Mouse (Mus musculus) midbrain, embryonic 13.5 days (tissue): ENCODE data around the gene Cd44. TPM values are rescaled to one million over a fixed set of nuclear protein-coding genes. Genes with fewer than 3 reads are reported as not detected.

ENCODE experiments used
- ATAC-seq: fragments of 200-750 bp; cut with Nextera tagmentation; 2 replicates; pipeline ENCODE4 v1.8.0; 2017; ENCODE audit warnings: mild to moderate bottlenecking, moderate TSS enrichment, moderate library complexity
- H3K27ac ChIP-seq: fragments of 300-500 bp; sonication (generic); 2 replicates; pipeline ENCODE4 v1.5.1; 2015; ENCODE audit warnings: inconsistent platforms, mild to moderate bottlenecking, moderate library complexity
- H3K27me3 ChIP-seq: fragments of 300-500 bp; sonication (generic); 2 replicates; pipeline ENCODE4 v1.6.1; 2015; ENCODE audit warnings: mild to moderate bottlenecking, inconsistent platforms
- H3K36me3 ChIP-seq: fragments of 300-500 bp; sonication (generic); 2 replicates; pipeline ENCODE4 v1.6.1; 2015; ENCODE audit warnings: mild to moderate bottlenecking, inconsistent platforms
- H3K4me1 ChIP-seq: fragments of 300-500 bp; sonication (generic); replicated peaks from 2 replicates; pipeline ENCODE4 v1.6.1; 2015; ENCODE audit warnings: inconsistent platforms
- H3K4me2 ChIP-seq: fragments of 300-500 bp; sonication (generic); replicated peaks from 2 replicates; pipeline ENCODE4 v1.6.1; 2015; ENCODE audit warnings: moderate library complexity, mild to moderate bottlenecking, inconsistent platforms
- H3K4me3 ChIP-seq: fragments of 300-500 bp; sonication (generic); replicated peaks from 2 replicates; pipeline ENCODE4 v1.5.1; 2015; ENCODE audit warnings: mild to moderate bottlenecking, inconsistent platforms
- H3K9ac ChIP-seq: fragments of 300-500 bp; sonication (generic); replicated peaks from 2 replicates; pipeline ENCODE4 v1.6.1; 2015; ENCODE audit warnings: mild to moderate bottlenecking, inconsistent platforms
- H3K9me3 ChIP-seq: fragments of 300-500 bp; sonication (generic); 2 replicates; pipeline ENCODE4 v1.6.1; 2016; ENCODE audit warnings: mild to moderate bottlenecking, inconsistent platforms
- WGBS: fragments of 180-500 bp; shearing (Covaris S2); methylation state at CpG from one replicate; pipeline ENCODE4 v1.1.7; 2015; 5-methylcytosine and 5-hydroxymethylcytosine counted together
- polyA plus RNA-seq: library from polyadenylated mRNA; unstranded; fragments of >200 nt; fragmentation: Nextera tagmentation; extraction: Ambion mirVana; gene quantifications from 2 replicates; pipeline ENCODE4 v1.2.1, GENCODE M21; 2015

The Cd44 gene
- polyA plus RNA-seq, 1 experiment from 2014 or later: 1.5 TPM

- no peak overlapping the region for H3K9ac ChIP-seq
- no peaks in the 10 kb centered on the region for H3K27me3 ChIP-seq
- ATAC-seq: no peak
- H3K4me2 ChIP-seq: no peak overlapping the region
- no peak overlapping the region for H3K27ac ChIP-seq
- WGBS: 80% methylated on average over 3 of the region's 3 CpGs
- no peak overlapping the region for H3K4me3 ChIP-seq
- H3K36me3 ChIP-seq: no peaks in the 10 kb centered on the region
- H3K9me3 ChIP-seq: no peaks in the 10 kb centered on the region
- H3K4me1 ChIP-seq: no peaks in the 10 kb centered on the region
These were observed 11.0 kb upstream of the Cd44 start for GRCm38 (mm10) chr2:102912469-102912868.

DNA sequence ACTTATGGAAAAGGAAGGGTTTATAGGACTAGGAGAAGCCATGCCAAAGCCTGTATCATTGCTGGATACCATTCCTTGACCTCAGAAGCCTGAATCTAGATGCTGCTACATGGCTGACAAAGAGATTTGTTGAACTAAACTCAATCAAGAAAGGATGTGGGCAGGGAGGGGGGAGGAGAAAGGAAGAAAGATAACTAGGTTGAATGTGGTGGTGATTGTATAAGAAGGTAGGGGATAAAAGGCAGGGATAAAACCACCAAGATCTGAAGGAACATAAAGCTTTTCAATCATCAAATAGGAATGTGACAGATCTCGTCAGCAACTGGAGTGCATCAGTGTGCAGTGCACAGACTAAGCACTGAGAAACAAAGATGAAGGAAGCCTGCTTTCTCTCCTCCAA is 7.9 kb upstream of the Cd44 start:
- Histone ChIP-seq H3K36me3 (no peaks in the 10 kb centered on the region), H3K27me3 (no peaks in the 10 kb centered on the region), H3K9ac (no peak overlapping the region), H3K4me1 (no peaks in the 10 kb centered on the region), H3K4me3 (no peak overlapping the region), H3K27ac (no peak overlapping the region), H3K4me2 (no peak overlapping the region), H3K9me3 (no peaks in the 10 kb centered on the region)
- no peak for ATAC-seq
- WGBS: 63% methylated on average over 1 of the region's 1 CpGs

DNA sequence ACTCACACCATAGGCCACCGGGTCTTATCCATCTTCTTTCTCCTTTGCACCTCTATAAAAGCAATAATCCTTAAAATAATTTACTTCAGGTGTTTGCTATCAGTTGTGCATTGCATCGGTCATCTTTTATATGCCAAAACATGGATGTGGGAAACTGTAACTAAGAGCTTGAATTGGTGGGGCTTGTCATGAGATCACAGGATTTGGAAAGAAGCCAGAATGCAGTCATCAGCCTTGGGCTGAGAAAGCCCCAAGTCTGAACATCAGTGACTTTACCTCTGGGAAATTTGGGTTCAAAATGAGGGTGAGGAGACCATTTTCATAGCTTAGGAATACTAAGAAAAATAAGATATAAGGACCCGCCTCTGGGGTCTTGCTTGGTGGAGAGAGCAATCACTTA is 4.1 kb upstream of the Cd44 start:
- H3K4me3 ChIP-seq: no peak overlapping the region
- 80% methylated on average over 3 of the region's 3 CpGs for WGBS
- no peak overlapping the region for H3K27ac ChIP-seq
- H3K36me3 ChIP-seq: no peaks in the 10 kb centered on the region
- H3K27me3 ChIP-seq: peaks cover 11% of the 10 kb centered on the region
- H3K9ac ChIP-seq: no peak overlapping the region
- no peak for ATAC-seq
- H3K4me1 ChIP-seq: peaks cover 11% of the 10 kb centered on the region
- H3K4me2 ChIP-seq: no peak overlapping the region
- H3K9me3 ChIP-seq: no peaks in the 10 kb centered on the region

DNA sequence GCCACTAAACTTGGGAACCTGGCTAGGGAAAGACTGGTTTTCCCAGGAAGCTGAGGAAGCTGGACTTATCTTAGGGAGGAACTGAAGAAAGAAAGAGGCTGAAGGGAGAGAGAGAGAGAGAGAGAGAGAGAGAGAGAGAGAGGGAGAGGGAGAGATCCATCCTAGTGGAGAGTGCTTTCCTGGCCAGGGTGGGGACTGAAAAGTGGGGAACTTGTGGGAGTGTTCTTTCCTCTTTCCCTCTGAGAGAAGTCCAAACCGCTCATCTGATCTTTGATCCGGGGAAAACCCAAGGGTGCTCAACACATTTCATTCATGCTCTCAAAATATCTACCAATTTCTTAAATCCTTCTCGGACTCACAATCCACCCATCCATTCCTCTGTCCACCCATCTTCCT is 361 bp upstream of the Cd44 start:
- H3K4me1 ChIP-seq: peaks cover 11% of the 10 kb centered on the region
- WGBS: 20% methylated on average over 3 of the region's 3 CpGs
- peak overlapping the region; percentile 34 for H3K4me3 ChIP-seq
- no peaks in the 10 kb centered on the region for H3K9me3 ChIP-seq
- ATAC-seq: no peak
- no peak overlapping the region for H3K9ac ChIP-seq
- no peak overlapping the region for H3K27ac ChIP-seq
- peak overlapping the region; percentile 59 for H3K4me2 ChIP-seq
- peaks cover 15% of the 10 kb centered on the region for H3K27me3 ChIP-seq
- no peaks in the 10 kb centered on the region for H3K36me3 ChIP-seq

DNA sequence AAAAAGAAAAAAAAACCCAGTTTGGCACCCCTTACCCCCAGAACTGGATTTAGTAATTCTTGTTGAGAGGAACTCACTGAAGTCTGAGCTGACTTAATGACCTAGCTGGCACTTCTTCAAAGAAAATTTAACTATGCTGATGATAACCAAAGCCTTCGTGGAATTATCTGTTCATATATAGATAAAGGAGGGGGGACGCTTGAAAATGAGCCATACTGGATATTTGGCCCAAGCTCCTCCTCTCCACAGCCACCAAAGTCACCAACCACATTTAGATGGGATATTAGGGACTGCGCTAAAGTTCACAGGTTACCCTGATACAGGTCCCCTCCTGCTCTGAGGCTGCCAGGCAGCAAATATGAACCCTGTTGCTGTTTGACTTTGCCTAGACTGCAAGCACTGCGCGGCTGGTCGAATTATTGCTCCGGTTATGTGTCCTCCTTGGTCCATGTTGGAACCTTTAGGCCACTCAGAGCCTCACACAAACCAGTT is 1.2 kb downstream of the Cd44 start:
- Histone ChIP-seq H3K4me2 (no peak overlapping the region), H3K4me1 (peaks cover 11% of the 10 kb centered on the region)

DNA sequence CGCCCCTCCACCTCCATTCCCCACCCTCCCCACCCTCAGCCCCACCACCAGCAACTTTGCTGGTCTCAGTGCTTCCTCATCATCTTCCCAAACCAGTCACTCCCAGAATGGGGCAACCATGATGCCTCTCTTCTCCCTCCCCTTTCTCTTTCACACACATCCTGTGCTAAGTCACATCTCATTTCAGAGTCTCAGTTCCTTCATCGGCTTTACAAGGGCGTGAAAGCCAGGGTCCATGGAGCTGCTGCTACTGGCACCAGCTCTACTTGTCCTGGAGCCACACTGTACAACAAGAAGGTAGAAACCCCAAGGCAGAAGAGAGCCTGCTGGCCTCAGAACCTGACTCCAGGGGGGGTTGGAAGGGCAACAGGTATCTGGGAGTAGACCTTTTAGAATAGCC is 2.2 kb downstream of the Cd44 start:
- ATAC-seq: no peak
- Histone ChIP-seq H3K27ac (no peak overlapping the region), H3K4me3 (no peak overlapping the region), H3K27me3 (peaks cover 15% of the 10 kb centered on the region), H3K9me3 (no peaks in the 10 kb centered on the region), H3K36me3 (no peaks in the 10 kb centered on the region), H3K4me2 (no peak overlapping the region), H3K9ac (no peak overlapping the region), H3K4me1 (peaks cover 11% of the 10 kb centered on the region)
- 77% methylated on average over 3 of the region's 3 CpGs for WGBS

More for the DNA sequence above, 1.2 kb downstream of the Cd44 start:
- peaks cover 15% of the 10 kb centered on the region for H3K27me3 ChIP-seq
- H3K4me3 ChIP-seq: no peak overlapping the region
- no peak overlapping the region for H3K27ac ChIP-seq
- WGBS: 62% methylated on average over 7 of the region's 7 CpGs
- H3K9me3 ChIP-seq: no peaks in the 10 kb centered on the region
- no peaks in the 10 kb centered on the region for H3K36me3 ChIP-seq
- no peak for ATAC-seq
- no peak overlapping the region for H3K9ac ChIP-seq

DNA sequence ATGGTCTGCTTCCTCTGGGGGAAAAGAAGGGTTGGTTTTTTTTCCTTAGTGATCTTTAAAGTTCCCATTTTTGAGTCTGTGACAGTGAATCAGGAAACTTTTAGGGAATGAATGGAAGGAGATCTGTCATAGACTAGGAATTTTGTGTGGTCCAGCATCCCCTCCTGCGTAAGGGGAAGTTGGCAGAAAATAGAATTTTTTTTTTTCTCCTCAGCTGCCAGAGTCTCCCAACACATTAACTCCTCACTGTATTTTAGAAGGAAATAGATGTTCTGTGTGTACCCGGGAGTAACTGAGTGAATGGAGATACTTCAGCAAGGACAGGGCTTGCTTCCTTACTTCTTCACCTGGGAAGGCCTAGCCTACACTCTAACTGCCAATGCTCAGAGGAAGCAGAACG is 2.9 kb downstream of the Cd44 start:
- Histone ChIP-seq H3K4me2 (no peak overlapping the region), H3K27me3 (peaks cover 15% of the 10 kb centered on the region), H3K27ac (no peak overlapping the region), H3K4me1 (peaks cover 11% of the 10 kb centered on the region), H3K4me3 (no peak overlapping the region), H3K9ac (no peak overlapping the region), H3K9me3 (no peaks in the 10 kb centered on the region), H3K36me3 (no peaks in the 10 kb centered on the region)
- ATAC-seq: no peak
- 89% methylated on average over 3 of the region's 3 CpGs for WGBS

- no peak overlapping the region for H3K4me3 ChIP-seq
- H3K27me3 ChIP-seq: peaks cover 9% of the 10 kb centered on the region
- H3K36me3 ChIP-seq: no peaks in the 10 kb centered on the region
- H3K4me1 ChIP-seq: peaks cover 5% of the 10 kb centered on the region
- no peak overlapping the region for H3K27ac ChIP-seq
- no peaks in the 10 kb centered on the region for H3K9me3 ChIP-seq
- no peak overlapping the region for H3K9ac ChIP-seq
- no peak overlapping the region for H3K4me2 ChIP-seq
- ATAC-seq: no peak
- 91% methylated on average over 8 of the region's 8 CpGs for WGBS
These were observed 5.3 kb downstream of the Cd44 start for GRCm38 (mm10) chr2:102896154-102896553.

- no peak for ATAC-seq
- Histone ChIP-seq H3K27me3 (no peaks in the 10 kb centered on the region; the same call in 1 of the 2 replicates), H3K4me2 (no peak overlapping the region), H3K36me3 (no peaks in the 10 kb centered on the region), H3K9me3 (no peaks in the 10 kb centered on the region), H3K9ac (no peak overlapping the region), H3K4me1 (no peaks in the 10 kb centered on the region), H3K27ac (no peak overlapping the region), H3K4me3 (no peak overlapping the region)
- WGBS: 94% methylated on average over 1 of the region's 1 CpGs
These were observed 6.3 kb downstream of the Cd44 start for GRCm38 (mm10) chr2:102895197-102895596.

DNA sequence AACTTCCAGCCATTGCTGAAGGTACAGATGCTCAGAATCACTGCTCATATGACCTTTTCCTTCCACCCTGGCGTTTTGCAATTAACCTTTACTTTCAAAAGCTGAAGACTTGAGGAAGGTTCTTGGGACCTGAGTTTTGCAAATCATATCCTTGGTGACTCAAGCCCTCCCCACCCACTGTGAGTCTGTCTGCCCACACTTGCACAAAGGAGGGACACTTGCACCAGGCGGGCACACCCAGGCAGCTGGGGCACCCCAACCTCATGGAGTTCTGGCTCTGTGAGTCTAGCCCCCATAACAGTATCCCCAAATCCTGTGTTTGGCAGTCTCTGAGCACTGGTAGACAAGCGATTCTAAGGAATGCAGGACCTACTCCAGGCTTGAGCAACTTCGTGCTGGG is 6.7 kb downstream of the Cd44 start:
- Histone ChIP-seq H3K36me3 (no peaks in the 10 kb centered on the region), H3K9ac (no peak overlapping the region), H3K4me1 (no peaks in the 10 kb centered on the region), H3K27ac (no peak overlapping the region), H3K4me3 (no peak overlapping the region), H3K9me3 (no peaks in the 10 kb centered on the region), H3K4me2 (no peak overlapping the region), H3K27me3 (no peaks in the 10 kb centered on the region; the same call in 1 of the 2 replicates)
- 80% methylated on average over 4 of the region's 4 CpGs for WGBS
- no peak for ATAC-seq

- WGBS: 32% methylated on average over 3 of the region's 3 CpGs
- no peak for ATAC-seq
- H3K4me2 ChIP-seq: no peak overlapping the region
- H3K36me3 ChIP-seq: no peaks in the 10 kb centered on the region
- H3K27me3 ChIP-seq: no peaks in the 10 kb centered on the region
- no peaks in the 10 kb centered on the region for H3K4me1 ChIP-seq
- no peaks in the 10 kb centered on the region for H3K9me3 ChIP-seq
- no peak overlapping the region for H3K27ac ChIP-seq
- no peak overlapping the region for H3K4me3 ChIP-seq
- no peak overlapping the region for H3K9ac ChIP-seq
These were observed 12.7 kb downstream of the Cd44 start for GRCm38 (mm10) chr2:102888688-102889225.

GRCm38 (mm10) chr2:102887137-102887536 is 14.3 kb downstream of the Cd44 start:
- 96% methylated on average over 1 of the region's 1 CpGs for WGBS
- ATAC-seq: no peak
- no peak overlapping the region for H3K9ac ChIP-seq

DNA sequence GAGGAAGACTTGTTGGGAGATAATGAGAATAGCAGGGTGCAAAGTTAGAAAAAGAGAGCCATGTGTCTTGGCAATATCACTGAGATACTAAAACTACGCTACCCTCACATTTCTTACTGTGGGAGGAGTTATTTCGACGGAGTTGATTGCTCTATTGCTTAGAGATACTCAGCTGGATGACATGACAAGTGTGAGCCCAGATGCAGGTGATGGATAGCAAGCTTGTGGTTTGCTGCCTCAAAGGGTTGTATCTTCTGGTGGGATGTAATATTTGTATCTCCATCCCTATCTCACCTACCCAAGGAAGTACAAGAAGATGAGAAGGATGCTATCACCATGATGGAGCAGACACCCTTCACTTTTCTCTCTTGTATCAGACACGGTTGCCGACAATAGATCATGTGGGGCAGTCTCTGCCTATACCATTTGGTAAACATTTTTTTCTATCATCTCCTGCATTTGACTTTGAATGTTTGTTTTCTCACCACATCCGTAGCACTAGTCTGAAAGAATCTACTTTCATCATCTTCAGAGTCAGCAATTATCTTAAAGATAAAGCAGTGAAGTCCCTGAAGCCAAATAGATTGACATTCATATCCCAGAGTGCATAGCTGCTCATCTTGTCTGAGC is 15.0 kb downstream of the Cd44 start:
- H3K27me3 ChIP-seq: no peaks in the 10 kb centered on the region
- no peak overlapping the region for H3K9ac ChIP-seq
- no peak for ATAC-seq
- 0 out of 2 replicates have a peak, but pooled peaks cover 4% of the 10 kb centered on the region for H3K4me1 ChIP-seq
- no peak overlapping the region for H3K27ac ChIP-seq
- H3K4me2 ChIP-seq: no peak overlapping the region
- no peaks in the 10 kb centered on the region for H3K36me3 ChIP-seq
- H3K9me3 ChIP-seq: no peaks in the 10 kb centered on the region
- 87% methylated on average over 6 of the region's 6 CpGs for WGBS
- no peak overlapping the region for H3K4me3 ChIP-seq

More at GRCm38 (mm10) chr2:102887137-102887536, 14.3 kb downstream of the Cd44 start:
- Histone ChIP-seq H3K4me2 (no peak overlapping the region), H3K36me3 (no peaks in the 10 kb centered on the region), H3K27me3 (no peaks in the 10 kb centered on the region), H3K4me1 (0 out of 2 replicates have a peak, but pooled peaks cover 2% of the 10 kb centered on the region), H3K27ac (no peak overlapping the region), H3K9me3 (no peaks in the 10 kb centered on the region), H3K4me3 (no peak overlapping the region)
